Mouse (Mus musculus) heart, postnatal 0 days (tissue): Measurements from ENCODE around the gene Sectm1a.

ENCODE experiments used
- CTCF ChIP-seq: IDR thresholded peaks from 2 replicates; pipeline ENCODE4 v1.5.1; 2016; ENCODE audit warnings: antibody characterized with exemption, control low read depth, low read depth
- EP300 ChIP-seq: IDR thresholded peaks from 2 replicates; pipeline ENCODE4 v1.6.1; 2016; ENCODE audit warnings: antibody characterized with exemption, low read depth

- TF ChIP-seq CTCF (no peak), EP300 (no peak)
These were observed 9.9 kb upstream of the Sectm1a start for GRCm38 (mm10) chr11:121090943-121091342.
